Mouse (Mus musculus): ENCODE data around the gene B4galnt1. TPM values are rescaled to one million over a fixed set of nuclear protein-coding genes. Genes with fewer than 3 reads are reported as not detected.

Gene B4galnt1
- total and polyA plus RNA-seq, 3 experiments: 1.8 to 9.5 (median 2.0) TPM

- Histone ChIP-seq H3K4me3 (peak overlapping the region; percentile 62), H3K36me3 (ENCODE audit: control insufficient read depth, insufficient read depth, low read length) (no peaks in the 10 kb centered on the region), H3K27me3 (ENCODE audit: control insufficient read depth, insufficient read depth, low read length) (no peaks in the 10 kb centered on the region), H3K79me2 (replicated peaks; ENCODE audit: control insufficient read depth, insufficient read depth, low read length) (no peaks in the 10 kb centered on the region), H3K27ac (peak overlapping the region; percentile 60), H3K9ac (ENCODE audit: low read depth, low read length) (peak overlapping the region; percentile 37), H3K4me1 (ENCODE audit: control insufficient read depth, insufficient read depth, low read length) (peaks cover 5% of the 10 kb centered on the region; the same call in 1 of the 2 replicates)
- TF ChIP-seq POLR2A (IDR thresholded peaks at IDR 0.05; ENCODE audit: insufficient read depth, low read depth, low read length): no peak
- no peak for TF ChIP-seq EP300 (IDR thresholded peaks at IDR 0.05; ENCODE audit: insufficient read depth, low read depth, low read length)
- TF ChIP-seq CTCF (IDR thresholded peaks at IDR 0.05): no peak
- intact Hi-C loops (cut with DNase I): loop anchor here (5.0 kb wide), 2 partner anchors 34 to 164 kb away; partner anchors contain the start of genes Gli1 and Pip4k2c
- whole genome bisulfite sequencing: 7% methylated on average over 41 of the region's 41 CpGs
- DNase-seq: peak; percentile 31 to 50
These were observed 13.4 kb downstream of the B4galnt1 start for GRCm38 (mm10) chr10:127178286-127179027.

DNA sequence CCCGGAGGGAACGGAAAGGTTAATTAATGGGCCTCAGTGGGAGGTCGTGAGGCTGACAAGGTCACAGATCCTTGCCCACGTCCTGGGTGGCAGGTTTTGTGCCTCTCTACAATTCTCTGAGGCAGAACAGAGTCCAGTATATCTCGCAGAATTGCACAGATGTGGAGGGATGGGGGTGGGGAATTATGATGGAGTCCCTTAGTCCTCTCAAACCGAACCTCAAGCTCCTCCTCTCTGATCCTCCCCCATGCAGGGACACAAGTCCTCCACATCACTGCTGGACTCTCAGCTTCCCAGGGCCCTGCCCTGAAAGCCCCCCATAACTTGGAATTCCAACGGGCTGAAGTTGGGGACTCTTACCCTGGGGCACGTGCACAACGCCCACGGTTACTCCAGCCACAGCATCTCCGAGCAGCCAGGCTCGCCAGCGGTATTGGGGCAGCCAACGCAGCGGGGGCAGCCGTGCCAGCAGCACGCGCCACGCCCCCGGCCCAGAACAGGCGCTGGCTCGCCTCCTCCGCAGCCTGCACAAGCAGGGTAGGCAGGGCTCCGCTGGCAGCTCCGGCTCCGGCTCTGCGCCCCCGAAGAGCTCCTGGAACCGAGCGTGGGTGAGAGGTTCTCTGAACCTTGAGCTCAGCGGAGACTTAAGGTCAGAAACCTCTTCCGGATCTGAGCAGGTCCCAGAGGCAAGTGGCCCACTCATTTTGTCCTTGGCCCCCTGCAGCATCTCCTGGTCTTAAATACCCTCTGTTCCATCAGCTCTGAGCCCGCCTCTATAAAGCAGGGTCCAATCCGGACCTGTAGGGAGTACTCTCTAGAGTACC is 15.1 kb downstream of the B4galnt1 start, which contains the start of gene Slc26a10:
TSS of gene Slc26a10 (minus strand) at position 775 of the 824 bp plus-strand sequence.
- H3K79me2 ChIP-seq (replicated peaks; ENCODE audit: control insufficient read depth, insufficient read depth, low read length): no peaks in the 10 kb centered on the region
- TF ChIP-seq POLR2A (IDR thresholded peaks at IDR 0.05; ENCODE audit: insufficient read depth, low read depth, low read length) (peak; percentile 88; the same call in 1 of the 2 replicates), CTCF (IDR thresholded peaks at IDR 0.05) (no peak), EP300 (IDR thresholded peaks at IDR 0.05; ENCODE audit: insufficient read depth, low read depth, low read length) (no peak)
- no peaks in the 10 kb centered on the region for H3K36me3 ChIP-seq (ENCODE audit: control insufficient read depth, insufficient read depth, low read length)
- DNase-seq: peak; percentile 64 to 65
- peak within 1 kb of the TSS; percentile 76 for H3K9ac ChIP-seq (ENCODE audit: low read depth, low read length)
- H3K27me3 ChIP-seq (ENCODE audit: control insufficient read depth, insufficient read depth, low read length): no peaks in the 10 kb centered on the region
- intact Hi-C loops (cut with DNase I): loop anchor here (2.0 to 5.0 kb wide), 3 partner anchors 15 to 162 kb away; partner anchors contain the start of genes Dtx3, Gli1 and Pip4k2c
- peak within 1 kb of the TSS; percentile 79 for H3K27ac ChIP-seq
- peak within 1 kb of the TSS; percentile 62 for H3K4me3 ChIP-seq
- 5% methylated on average over 34 of the region's 34 CpGs for WGBS
- peaks cover 5% of the 10 kb centered on the region for H3K4me1 ChIP-seq (ENCODE audit: control insufficient read depth, insufficient read depth, low read length)

DNA sequence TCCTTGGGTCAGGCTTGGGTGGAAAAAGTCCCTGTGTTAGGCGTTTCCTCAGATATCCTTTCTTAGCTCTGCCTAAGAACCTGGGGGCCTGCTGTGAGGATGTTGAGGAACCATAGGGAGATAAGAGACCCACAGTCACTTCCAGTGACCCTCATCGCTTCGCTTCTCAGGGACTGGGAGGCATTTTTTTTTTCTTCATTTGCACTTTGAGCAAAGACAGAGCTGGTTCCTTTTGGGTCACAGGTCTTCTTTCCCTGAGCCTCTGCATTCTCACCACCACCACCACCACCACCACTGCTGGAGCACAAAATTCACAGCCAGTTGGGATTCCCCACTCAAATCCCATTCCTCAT is 15.6 kb downstream of the B4galnt1 start:
- no peak for DNase-seq
- WGBS: 32% methylated on average over 3 of the region's 3 CpGs

GRCm38 (mm10) chr10:127181566-127181965 is 16.5 kb downstream of the B4galnt1 start:
- peak; percentile 58 to 66 for DNase-seq
- H3K79me2 ChIP-seq (replicated peaks; ENCODE audit: control insufficient read depth, insufficient read depth, low read length): no peaks in the 10 kb centered on the region
- H3K9ac ChIP-seq (ENCODE audit: low read depth, low read length): peak overlapping the region; percentile 68
- TF ChIP-seq CTCF (IDR thresholded peaks at IDR 0.05): no peak
- peak; percentile 67; the same call in 1 of the 2 replicates for TF ChIP-seq EP300 (IDR thresholded peaks at IDR 0.05; ENCODE audit: insufficient read depth, low read depth, low read length)
- TF ChIP-seq POLR2A (IDR thresholded peaks at IDR 0.05; ENCODE audit: insufficient read depth, low read depth, low read length): peak; percentile 95
- H3K4me1 ChIP-seq (ENCODE audit: control insufficient read depth, insufficient read depth, low read length): peaks cover 5% of the 10 kb centered on the region
- no peaks in the 10 kb centered on the region for H3K27me3 ChIP-seq (ENCODE audit: control insufficient read depth, insufficient read depth, low read length)
- WGBS: 42% methylated on average over 6 of the region's 6 CpGs
- peak overlapping the region; percentile 55 for H3K4me3 ChIP-seq
- peak overlapping the region; percentile 91 for H3K27ac ChIP-seq
- H3K36me3 ChIP-seq (ENCODE audit: control insufficient read depth, insufficient read depth, low read length): no peaks in the 10 kb centered on the region
- intact Hi-C loops (cut with DNase I): loop anchor here (2.0 kb wide), 1 partner anchor 13 kb away; the partner anchor contains the start of gene Dtx3

More for the DNA sequence above, 15.6 kb downstream of the B4galnt1 start:
- H3K36me3 ChIP-seq (ENCODE audit: control insufficient read depth, insufficient read depth, low read length): no peaks in the 10 kb centered on the region
- H3K27ac ChIP-seq: peak overlapping the region; percentile 79
- H3K4me3 ChIP-seq: peak overlapping the region; percentile 62
- H3K27me3 ChIP-seq (ENCODE audit: control insufficient read depth, insufficient read depth, low read length): no peaks in the 10 kb centered on the region
- H3K4me1 ChIP-seq (ENCODE audit: control insufficient read depth, insufficient read depth, low read length): peaks cover 5% of the 10 kb centered on the region
- TF ChIP-seq CTCF (IDR thresholded peaks at IDR 0.05) (no peak), POLR2A (IDR thresholded peaks at IDR 0.05; ENCODE audit: insufficient read depth, low read depth, low read length) (peak; percentile 74; the same call in 1 of the 2 replicates), EP300 (IDR thresholded peaks at IDR 0.05; ENCODE audit: insufficient read depth, low read depth, low read length) (0 out of 2 replicates have a peak, but pooled peaks have one; percentile 22)
- H3K9ac ChIP-seq (ENCODE audit: low read depth, low read length): peak overlapping the region; percentile 76; the same call in 1 of the 2 replicates
- H3K79me2 ChIP-seq (replicated peaks; ENCODE audit: control insufficient read depth, insufficient read depth, low read length): no peaks in the 10 kb centered on the region
- intact Hi-C loops (cut with DNase I): loop anchor here (2.0 kb wide), 1 partner anchor 14 kb away; the partner anchor contains the start of gene Dtx3

- H3K27ac ChIP-seq: peak overlapping the region; percentile 91
- intact Hi-C loops (cut with DNase I): no loop called here
- H3K79me2 ChIP-seq (replicated peaks; ENCODE audit: control insufficient read depth, insufficient read depth, low read length): no peaks in the 10 kb centered on the region
- H3K4me3 ChIP-seq: peak overlapping the region; percentile 55
- H3K4me1 ChIP-seq (ENCODE audit: control insufficient read depth, insufficient read depth, low read length): peaks cover 3% of the 10 kb centered on the region; the same call in 1 of the 2 replicates
- WGBS: 54% methylated on average over 4 of the region's 4 CpGs
- H3K36me3 ChIP-seq (ENCODE audit: control insufficient read depth, insufficient read depth, low read length): no peaks in the 10 kb centered on the region
- peak in 1 of 2 experiments; percentile 20 for DNase-seq
- peak overlapping the region; percentile 60 for H3K9ac ChIP-seq (ENCODE audit: low read depth, low read length)
- TF ChIP-seq CTCF (IDR thresholded peaks at IDR 0.05): no peak
- TF ChIP-seq EP300 (IDR thresholded peaks at IDR 0.05; ENCODE audit: insufficient read depth, low read depth, low read length): no peak
- TF ChIP-seq POLR2A (IDR thresholded peaks at IDR 0.05; ENCODE audit: insufficient read depth, low read depth, low read length): no peak
- H3K27me3 ChIP-seq (ENCODE audit: control insufficient read depth, insufficient read depth, low read length): no peaks in the 10 kb centered on the region
These were observed 17.6 kb downstream of the B4galnt1 start for GRCm38 (mm10) chr10:127182624-127183023.
